Mouse (Mus musculus) CH12F3 (cell line): ENCODE measurements around the gene Shroom3.

Experiments
- in situ Hi-C: fragments of 300-500 bp; cut with MboI; formaldehyde crosslinking; loops from 2 replicates; pipeline ENCODE4 v1.14.3; 2020; ENCODE audit warnings: low sequenced_read_pairs

Shroom3 gene

GRCm38 (mm10) chr5:92745390-92746253 is 62.4 kb downstream of the Shroom3 start:
- in situ Hi-C loops: no loop called here

- in situ Hi-C loops: no loop called here
These were observed 68.3 kb downstream of the Shroom3 start for GRCm38 (mm10) chr5:92751488-92751887.

GRCm38 (mm10) chr5:92755241-92755775 is 72.1 kb downstream of the Shroom3 start:
- in situ Hi-C loops: no loop called here

GRCm38 (mm10) chr5:92759156-92759745 is 76.0 kb downstream of the Shroom3 start:
- in situ Hi-C loops: no loop called here

- in situ Hi-C loops: no loop called here
These were observed 77.3 kb downstream of the Shroom3 start for GRCm38 (mm10) chr5:92760542-92760941.

- in situ Hi-C loops: no loop called here
These were observed 78.5 kb downstream of the Shroom3 start for GRCm38 (mm10) chr5:92761615-92762353.

DNA sequence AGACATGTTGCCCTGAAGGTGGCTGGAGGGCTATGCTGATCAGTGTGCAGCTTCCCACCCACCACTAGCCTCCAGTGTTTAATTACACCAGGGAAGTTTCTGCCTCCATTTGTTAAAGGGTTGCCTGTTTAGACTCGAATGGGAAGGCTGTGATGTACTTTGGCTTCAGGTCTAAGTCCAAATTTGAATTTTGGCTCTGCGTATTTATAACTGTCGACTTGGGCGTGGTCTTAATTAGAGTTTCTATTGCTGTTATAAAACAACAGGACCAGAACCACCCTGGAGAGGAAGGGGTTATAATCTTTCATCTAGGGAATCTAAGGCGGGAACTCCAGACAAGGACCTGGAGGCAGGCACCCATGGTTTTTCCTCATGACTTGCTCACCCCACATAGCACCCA is 79.2 kb downstream of the Shroom3 start:
- in situ Hi-C loops: no loop called here

DNA sequence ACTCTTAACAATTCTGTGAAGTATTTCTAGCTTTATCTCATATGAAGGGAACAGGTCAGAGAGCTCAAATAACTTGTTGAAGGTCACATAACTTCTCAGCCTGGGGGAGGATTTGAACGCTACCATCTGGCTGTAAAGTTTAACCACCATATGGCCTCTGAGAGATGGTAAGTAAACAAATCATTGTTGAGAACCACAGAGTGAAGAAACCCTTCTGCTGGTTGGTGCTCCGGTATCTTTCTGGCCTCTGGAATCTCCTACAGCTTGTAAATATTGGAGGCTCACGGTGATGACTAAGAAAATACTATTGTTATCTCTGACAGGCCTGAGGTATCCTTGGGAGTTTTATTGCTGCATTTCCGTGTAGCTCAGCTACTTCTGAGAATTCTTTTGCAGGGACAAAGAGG is 80.3 kb downstream of the Shroom3 start:
- in situ Hi-C loops: no loop called here

GRCm38 (mm10) chr5:92766301-92766700 is 83.1 kb downstream of the Shroom3 start:
- in situ Hi-C loops: no loop called here

- in situ Hi-C loops: no loop called here
These were observed 84.1 kb downstream of the Shroom3 start for GRCm38 (mm10) chr5:92767194-92767777.

DNA sequence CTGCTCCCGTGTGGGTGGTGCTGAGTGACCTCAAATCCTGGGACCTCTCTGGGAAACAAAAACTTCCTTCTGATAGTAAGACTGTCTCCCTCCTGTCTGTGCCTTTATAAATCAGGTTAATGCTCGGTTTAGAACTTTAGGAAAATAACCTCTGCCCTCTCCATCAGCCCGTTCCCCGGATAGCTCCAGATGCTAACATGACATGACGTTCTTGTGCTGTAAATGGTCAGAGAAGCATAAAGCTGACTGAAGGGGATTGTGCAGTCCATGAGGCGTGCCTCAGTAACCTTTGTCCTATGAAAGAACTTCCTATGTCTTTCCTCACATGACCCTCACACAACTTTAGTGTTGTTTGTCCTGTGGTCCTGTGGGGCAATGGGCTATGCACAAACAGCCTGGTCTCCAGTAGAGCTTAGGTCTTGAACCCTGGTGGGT is 84.6 kb downstream of the Shroom3 start:
- in situ Hi-C loops: no loop called here

- in situ Hi-C loops: no loop called here
These were observed 90.6 kb downstream of the Shroom3 start for GRCm38 (mm10) chr5:92773821-92774220.

DNA sequence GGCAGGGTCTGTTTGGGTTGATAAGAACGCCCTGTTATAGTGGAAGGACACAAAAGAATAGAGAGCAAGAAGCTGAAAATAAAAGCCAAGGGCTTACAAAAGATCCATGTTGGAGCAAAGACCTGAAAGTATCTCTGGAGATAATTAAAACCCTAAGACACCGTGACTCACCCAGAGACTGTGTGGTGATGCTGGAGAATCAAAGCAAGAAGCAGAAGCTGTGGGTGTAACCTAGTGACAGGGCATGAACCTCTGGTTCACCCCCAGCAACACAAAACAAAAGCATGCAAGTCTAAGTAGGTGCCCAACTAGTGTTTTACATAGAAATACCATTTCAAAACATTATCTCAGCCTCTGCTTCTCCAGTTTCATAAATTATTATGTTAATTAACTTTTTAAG is 91.2 kb downstream of the Shroom3 start:
- in situ Hi-C loops: no loop called here

DNA sequence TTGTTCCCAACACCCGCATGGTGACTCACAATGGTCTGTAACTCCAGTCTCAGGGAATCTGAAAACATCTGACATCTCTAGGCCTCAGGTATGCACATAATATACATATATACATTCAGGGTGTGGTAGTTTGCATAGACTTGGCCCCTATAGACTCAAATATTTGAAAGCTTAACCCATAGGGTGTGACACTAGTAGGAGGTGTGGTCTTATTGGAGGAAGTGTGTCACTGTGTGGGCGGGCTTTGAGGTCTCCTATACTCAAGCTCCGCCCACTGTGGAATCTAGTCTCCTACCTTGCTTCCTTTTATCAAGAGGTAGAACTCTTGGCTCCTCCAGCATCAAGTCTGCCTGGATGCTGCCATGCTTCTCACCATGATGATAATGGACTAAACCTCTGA is 91.7 kb downstream of the Shroom3 start:
- in situ Hi-C loops: no loop called here

GRCm38 (mm10) chr5:92778395-92778794 is 95.2 kb downstream of the Shroom3 start:
- in situ Hi-C loops: no loop called here

DNA sequence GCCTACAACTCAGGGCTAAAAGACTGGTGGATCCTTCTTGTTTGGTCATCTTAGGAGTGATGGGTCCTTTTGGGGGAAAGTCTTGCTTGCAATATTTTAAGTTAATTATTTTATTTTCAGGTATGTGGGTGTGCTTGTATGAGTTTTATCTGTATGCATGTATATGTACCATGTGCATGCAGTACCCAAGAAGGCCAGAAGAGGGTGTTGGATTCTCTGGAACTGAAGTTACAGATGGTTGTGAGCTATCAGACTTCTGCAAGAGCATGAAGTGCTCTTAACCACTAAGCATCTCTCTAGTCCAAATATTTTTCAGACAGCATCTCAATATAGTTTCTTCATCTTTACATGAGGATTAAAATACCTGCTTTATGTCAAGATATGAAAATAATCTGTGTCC is 97.8 kb downstream of the Shroom3 start:
- in situ Hi-C loops: no loop called here

- in situ Hi-C loops: no loop called here
These were observed 101.0 kb downstream of the Shroom3 start for GRCm38 (mm10) chr5:92784037-92784860.

GRCm38 (mm10) chr5:92785870-92786436 is 102.7 kb downstream of the Shroom3 start:
- in situ Hi-C loops: no loop called here

DNA sequence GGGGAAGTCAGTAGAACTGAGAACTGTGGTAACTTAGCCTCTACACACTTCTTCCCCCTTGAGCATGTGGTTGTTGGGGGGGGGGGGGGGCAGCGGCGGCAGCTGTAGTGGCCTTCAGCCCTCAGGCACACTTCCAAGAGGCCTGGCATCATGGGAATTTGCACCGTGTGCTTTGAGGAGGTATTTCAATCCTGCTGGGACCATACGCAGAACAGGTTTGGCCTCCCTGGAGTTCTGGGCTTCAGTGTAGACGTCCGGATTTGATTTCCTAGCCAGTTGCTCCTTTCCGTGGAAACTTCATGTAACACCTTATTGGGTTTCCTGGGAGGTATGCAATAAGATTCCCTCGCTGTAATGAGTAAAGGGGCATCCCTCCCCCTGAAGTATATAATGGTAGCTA is 105.8 kb downstream of the Shroom3 start:
- in situ Hi-C loops: no loop called here
